Mouse (Mus musculus): Measurements from ENCODE around the gene Fcrlb.
A peak's percentile ranks its signal among the peaks of the same experiment; 100 is the strongest.

The Fcrlb gene

DNA sequence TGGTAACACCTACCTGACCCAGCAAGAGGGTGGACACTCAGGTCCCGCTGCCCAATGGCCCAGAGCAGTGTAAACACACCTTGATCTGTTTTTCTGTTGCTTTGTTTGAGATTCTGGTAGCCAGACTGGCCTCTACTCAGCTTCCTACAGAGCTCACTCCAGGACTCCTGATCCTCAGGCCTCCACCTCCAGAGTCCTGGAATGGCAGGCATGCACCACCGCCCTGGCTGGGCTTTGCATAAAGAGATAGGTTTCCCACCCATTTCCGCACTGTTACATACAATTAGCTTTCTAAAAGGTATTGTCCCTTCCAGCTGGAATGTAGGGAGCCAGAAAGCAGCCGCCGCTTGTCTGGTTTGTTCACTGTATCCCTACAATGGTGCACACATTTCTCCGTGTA lies 41.3 kb downstream of the Fcrlb start:
- no peak for DNase-seq (ENCODE audit: extremely low spot score, low read depth, low spot score)

DNA sequence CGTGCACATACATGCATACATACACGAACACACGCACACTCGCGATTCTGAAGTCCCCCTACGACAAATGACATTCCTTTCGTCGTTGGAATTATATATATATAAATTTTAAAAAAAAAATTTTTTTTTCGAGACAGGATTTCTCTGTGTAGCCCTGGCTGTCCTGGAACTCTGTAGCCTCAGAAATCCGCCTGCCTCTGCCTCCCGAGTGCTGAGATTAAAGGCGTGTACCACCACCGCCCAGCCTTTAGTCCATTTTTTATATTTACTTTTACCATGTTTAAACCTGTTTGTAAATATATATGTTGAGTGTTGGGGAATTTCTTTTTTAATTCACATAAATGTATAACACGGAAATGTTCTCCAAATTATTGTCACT lies 43.8 kb downstream of the Fcrlb start:
- DNase-seq (ENCODE audit: extremely low spot score, low read depth, low spot score) = no peak

DNA sequence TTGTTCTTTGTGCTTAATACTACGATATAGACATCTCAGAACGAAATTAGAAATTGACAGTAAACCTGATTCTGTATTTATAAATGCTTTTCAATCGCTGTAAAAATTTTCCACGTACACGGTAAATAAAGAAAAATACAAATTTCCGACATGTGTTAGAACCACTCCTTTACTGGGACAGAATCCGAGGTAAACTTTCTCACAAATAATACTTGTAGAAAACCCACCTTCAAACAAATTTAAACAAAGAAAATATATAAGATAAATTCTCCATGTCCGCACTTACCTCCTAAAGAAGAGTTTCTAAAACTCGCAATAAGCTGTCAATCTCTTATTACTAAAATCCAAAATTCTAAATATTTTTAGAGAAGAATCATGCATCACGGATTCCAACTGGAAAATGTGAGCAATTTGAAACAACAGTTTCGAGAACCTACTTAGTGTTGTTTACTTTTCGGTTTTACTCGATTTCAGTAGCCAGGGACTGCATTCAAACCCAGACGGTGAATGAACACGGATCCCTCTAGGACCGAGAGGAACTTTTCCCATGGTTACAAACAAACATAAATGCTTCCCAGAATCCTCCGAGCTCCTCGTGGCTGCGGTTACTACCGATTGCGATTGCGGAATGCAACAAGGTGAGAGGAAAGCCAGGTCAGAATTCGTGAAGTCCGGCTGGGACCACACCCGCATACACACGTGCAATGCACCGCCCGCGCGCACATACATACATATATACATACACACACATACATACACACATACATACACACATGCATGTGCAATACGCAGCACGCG lies 44.4 kb downstream of the Fcrlb start:
- DNase-seq (ENCODE audit: extremely low spot score, low read depth, low spot score) = peak; percentile 81

DNA sequence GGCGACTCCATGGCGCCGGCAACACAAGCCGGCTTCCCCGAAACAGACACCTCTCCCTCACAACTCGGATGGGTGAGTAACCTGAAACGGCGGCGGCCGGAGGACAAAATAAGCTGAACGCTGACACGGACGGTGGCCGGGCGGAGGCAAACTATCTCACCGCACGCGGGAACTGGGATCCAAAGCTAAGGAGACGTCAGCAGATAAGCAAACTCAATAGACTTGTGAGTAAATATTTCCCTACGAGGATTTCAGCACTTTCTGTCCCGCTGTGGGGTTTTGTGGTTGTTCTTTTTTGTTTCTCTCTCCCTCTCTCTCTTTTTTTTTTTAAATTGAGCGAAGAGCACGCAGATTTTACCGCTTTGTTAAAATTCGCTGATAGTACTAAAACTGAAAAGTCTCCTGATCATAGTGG lies 45.0 kb downstream of the Fcrlb start, which contains the start of gene Atf6:
TSS of gene Atf6 (minus strand) at position 81 of the 415 bp plus-strand sequence.
- DNase-seq (ENCODE audit: extremely low spot score, low read depth, low spot score) = peak; percentile 61

DNA sequence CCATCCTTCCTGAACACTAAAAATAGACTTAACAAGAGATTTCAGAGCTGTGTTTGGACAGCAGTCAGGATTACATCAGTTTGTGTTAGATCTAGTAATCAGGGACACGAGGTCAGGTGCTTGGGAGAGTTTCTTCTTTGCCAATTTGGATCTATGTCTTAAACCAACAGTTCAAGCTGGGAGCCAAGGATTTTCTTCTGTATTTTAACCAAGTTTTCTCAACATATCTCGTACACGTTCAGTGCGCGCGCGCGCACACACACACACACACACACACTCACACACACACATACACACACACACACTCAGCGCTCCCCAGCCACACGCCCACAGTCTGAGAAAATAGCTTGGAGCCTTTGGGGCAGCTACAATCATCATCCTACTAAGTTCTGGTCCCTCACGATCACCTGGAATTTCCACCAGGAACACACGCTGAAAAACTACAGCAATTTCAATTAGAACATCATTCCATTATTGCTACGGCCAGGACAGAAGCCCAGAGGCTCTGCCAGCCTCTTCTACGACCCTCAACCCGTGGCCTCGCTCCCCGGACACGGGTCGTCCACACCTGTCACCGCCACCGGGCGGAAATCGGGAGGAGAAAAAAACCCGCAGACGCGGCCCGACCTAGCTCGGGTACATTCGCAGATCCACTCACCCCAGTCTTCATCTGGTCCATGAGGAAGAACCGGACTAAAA lies 45.6 kb downstream of the Fcrlb start:
- no peak for DNase-seq (ENCODE audit: extremely low spot score, low read depth, low spot score)

DNA sequence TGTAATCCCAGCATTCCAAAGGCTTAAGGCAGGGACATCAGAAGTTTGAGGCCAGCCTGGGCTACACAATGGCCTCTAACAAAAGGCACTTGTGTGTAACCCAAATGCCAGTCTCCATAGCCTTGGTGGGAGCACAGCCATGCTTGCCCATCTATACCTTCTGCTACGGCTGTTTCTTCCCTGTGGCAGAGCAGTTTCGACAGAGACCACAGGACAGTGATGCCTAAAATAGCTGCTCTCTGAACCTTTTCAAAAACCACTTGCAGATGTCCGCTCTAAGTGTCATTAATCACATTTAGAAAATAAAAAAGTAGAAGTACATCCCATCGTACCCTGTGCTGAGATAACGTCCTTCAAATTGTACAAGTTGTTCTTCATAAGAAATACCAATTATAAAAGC lies 47.3 kb downstream of the Fcrlb start:
- no peak for DNase-seq (ENCODE audit: extremely low spot score, low read depth, low spot score)

DNA sequence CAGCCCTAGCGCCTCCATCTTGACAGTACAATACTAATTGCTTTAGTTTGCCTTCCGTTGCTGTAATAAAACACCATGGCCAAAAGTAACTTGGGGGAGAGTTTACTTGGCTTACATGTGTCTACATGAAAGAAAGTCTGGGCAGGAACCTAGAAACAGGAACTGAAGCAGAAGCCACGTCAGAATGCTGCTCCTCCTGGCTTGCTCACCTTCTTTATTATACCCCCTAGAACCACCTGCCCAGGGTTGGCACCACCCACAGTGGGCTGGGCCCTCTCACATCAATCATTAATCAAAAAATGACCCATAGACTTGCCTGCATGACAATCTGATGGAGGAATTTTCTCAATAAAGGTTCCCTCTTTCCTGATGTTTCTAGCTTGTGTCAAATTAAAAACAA lies 48.0 kb downstream of the Fcrlb start:
- DNase-seq (ENCODE audit: extremely low spot score, low read depth, low spot score) = no peak

DNA sequence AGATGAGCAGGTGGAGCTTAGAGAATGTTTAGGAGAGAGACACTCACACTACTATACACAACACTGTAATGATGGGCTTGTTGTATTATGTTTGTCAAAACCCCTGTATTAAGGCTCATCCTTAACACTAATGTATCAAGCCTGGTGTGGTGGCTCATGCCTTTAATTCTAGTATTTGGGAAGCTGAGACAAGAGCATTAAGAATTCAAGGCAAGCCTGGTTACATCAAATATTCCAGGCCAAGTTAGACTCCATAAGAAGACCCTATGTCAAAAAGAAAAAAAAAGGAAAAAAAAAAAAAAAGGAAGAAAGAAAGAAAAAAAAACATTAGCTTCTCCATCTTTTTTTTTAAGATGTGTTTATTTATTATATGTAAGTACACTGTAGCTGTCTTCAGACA lies 48.5 kb downstream of the Fcrlb start:
- DNase-seq (ENCODE audit: extremely low spot score, low read depth, low spot score) = no peak

DNA sequence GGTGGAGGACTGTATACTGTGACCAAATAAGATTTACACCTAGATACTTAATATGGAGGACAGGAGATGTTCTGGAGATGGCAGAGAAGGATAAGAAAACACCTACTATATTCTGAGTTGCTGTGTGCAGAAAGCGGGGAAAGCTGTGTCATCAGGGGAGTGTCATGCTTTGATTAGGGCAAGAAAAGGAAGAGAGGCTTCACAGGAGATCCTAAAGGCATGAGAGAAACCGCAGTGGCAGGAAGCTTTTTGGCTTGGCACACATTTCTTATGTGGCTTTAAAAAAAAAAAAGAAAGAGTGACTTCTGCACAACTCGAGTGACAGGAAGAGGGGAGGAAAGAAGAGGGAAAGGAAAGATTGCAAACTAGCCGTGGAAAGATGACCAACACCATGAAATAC lies 49.7 kb downstream of the Fcrlb start:
- no peak for DNase-seq (ENCODE audit: extremely low spot score, low read depth, low spot score)

DNA sequence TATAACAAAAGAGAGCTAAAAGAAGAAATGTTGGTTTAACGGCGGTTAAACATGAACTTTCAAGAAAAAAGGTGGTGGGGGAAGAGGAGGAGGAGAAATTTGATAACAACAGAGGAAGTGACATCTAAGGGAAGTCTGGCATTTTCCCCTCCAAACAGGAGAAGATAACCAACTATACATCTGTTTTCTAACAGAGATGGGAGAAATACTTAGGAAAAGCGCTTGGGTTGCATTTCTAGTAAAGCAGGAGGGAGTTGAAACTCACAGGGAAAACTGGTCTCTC lies 50.4 kb downstream of the Fcrlb start:
- no peak for DNase-seq (ENCODE audit: extremely low spot score, low read depth, low spot score)

DNA sequence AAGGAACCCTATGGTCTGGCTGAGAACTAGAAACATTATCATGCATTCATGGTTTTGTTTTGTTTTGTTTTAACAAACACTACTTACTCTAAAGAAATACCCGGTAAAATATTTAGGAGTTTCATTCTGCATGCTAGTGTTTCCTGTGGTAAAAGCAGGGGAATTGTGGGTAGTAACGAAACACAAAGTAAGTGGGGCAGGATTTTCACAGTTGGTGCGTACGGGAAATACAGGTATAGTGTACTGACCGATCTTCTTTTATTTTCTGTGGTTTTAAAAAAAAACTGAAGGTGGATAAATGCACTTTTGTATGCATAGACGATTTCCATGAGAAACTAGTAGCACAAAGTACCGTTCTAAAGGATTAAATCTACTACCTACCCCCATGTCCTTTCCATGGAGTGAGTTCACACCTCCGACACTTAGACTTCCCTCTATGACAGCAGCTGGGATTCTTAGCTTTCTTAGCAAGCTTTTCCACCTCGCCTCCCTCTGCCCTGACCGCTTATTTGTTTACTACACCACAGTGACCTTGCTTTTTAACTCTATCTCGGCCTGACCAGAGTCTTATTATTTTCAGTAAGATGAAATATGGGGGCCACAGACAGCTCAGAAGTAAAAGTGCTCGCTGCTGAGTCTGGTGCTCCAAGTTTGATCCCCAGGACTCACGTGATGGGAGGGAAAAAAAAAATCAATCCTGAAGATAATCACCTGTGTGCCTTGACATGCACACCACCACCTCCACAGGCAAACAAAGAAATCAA lies 50.9 kb downstream of the Fcrlb start:
- DNase-seq (ENCODE audit: extremely low spot score, low read depth, low spot score) = no peak

DNA sequence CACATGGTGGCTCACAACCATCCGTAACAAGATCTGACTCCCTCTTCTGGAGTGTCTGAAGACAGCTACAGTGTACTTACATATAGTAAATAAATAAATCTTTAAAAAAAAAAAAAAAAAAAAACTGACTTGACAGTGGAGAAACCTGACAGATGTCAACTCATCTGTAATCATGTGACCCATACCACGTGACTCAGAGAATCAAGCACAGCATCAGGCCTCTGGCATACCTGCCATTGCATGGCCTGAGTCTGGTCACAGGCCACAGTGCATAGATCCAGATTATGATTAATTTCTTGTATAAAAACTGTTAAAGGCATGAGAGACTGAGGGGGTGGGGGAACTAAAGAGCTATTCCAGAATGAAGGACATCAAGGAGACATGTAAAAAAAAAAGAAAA lies 53.9 kb downstream of the Fcrlb start:
- no peak for DNase-seq (ENCODE audit: extremely low spot score, low read depth, low spot score)

DNA sequence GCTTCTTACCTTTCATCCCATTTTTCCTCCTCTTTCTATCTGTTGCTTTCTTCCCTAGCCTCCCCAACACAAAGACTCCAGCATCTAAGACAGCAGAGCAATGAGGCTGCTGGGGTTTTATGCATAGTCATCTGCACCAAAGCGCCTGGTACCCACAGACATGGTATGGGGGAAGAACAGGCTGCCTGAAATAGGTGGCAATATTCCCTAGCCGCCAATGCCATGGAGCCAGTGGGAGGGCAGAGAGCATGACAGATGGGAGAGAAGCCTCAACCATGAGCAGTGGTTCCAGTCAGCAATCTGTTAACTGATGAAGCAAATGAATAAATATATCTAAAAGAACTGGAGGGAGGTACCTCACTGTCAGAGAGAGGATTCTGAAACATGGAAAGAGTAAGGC lies 55.4 kb downstream of the Fcrlb start:
- no peak for DNase-seq (ENCODE audit: extremely low spot score, low read depth, low spot score)
